Mouse (Mus musculus) B cell, adult 2 months (primary cell): Measurements from ENCODE around the gene Ciz1.

Source experiments
- DNase-seq, 2 experiments: peaks; one replicate each; pipeline ENCODE4 v3.0.0; 2022

Ciz1 gene

DNA sequence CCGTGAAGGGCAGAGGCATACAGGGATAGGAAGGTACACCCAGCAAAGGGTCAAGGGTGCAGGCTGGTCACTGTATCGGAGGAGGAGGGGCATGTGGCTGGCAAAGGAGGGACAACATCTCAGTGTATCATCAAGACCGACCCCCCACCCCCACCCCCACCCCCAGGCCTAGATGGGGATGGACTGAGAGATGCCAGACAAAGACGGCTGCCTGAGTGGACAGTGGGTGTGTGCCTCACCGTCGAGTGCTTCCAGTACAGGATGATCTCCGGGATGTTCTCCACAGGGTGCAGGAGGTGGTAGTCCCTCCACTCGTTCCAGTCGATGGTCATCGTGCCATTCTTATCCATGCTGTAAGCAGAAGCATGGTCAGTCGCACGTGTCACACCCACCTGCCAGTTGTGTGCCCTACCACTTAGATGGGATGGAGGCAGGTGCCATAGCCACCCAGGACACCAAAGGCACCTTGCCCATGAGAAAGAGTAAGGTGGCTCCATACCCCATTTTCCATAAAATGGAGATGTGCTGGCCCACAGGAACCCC is 68.0 kb downstream of the Ciz1 start:
- no peak for DNase-seq

DNA sequence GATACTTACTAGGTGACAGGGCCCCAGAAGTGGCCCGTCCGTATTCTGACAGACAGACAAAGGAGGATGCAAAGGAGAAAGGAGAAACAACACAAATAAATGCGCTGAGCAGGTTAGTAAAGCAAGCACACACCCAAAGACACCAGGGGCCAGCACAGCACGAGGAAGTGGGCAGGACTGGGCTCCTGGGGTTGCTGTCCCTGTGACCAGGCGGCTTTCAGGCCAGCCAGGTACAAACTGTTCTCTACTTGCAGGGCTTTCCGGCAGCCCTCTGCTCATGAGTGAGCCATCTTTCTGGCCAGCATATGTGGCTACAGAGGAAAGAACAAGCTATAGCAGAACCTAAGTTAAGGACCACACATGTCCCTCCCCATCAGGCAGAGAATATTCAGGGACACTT is 68.5 kb downstream of the Ciz1 start:
- no peak for DNase-seq

DNA sequence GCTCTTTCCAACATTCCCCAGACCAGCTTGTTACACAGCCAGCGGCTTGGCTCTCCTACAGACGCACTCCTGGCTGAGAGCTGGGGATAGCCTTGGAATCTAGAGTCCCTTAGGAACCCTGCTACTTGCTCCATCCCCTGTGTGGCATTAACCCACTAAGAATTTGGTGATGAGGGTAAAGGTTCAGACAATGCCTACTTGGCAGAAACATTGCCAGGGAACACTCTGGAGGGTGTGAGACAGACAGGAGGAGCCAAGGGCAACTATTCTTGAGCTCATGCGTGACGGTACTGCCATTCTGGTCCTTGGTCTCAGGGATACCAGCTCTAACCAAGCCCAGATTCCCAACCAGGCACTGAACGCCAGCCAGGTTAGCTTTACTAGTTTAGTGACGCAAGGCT is 69.7 kb downstream of the Ciz1 start:
- DNase-seq, result no peak

DNA sequence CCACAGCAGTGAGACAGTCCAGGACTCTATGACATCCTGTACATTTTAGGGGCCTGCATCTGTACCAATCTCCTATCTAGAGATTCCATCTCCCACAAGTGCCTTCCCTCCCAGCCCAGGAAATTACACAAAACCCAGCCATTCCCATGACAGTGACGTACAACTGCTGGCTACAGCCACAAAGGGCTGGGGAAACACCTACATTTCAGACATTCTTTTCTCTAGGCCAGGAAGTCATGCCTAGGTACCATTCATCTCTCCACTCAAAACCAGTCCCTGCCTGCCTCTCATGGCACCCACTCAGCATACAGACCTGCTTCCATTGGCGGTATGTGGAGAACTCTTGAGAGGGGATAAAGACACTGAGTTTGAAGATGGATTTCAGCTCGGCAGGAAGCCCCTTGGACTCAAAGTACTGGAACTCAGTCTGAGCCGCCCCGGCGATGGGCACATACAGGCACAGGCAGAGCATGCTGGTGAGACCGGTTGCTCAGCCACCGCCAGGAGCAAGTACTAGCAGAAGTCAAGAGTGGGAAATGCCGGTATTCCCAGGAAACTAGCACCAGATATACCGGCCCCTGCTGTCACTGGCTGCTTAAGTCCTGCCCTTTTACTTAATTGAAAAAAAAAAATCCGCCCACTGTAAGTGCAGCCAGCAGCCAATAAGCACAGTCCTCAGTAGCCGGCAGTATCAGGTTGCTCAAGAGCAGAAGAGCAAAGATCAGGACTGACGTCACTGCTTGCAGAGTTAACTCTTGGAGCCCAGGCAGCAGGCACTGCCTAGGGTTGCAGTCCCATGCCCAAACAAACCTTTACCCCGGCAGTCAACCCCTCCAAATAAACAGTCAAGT is 71.6 kb downstream of the Ciz1 start:
- DNase-seq, result no peak

DNA sequence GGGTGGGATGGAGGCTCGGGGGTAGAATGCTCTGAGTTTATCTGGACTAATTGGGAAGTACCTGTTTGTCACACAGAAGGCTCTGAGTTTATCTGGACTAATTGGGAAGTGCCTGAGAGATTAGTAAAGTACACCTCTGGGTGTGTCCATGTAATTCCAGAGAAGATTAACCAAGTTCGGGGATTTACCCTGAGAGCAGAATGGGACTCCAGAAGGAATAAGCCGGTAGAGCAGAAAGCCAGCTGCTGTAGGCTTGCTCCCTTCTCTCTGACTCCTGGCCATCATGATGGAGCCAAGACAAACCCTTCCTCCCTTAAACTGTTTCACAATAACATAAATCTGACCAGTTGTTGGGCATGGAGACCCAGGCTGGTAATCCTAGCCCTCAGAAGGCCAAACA is 72.7 kb downstream of the Ciz1 start:
- DNase-seq, result no peak

DNA sequence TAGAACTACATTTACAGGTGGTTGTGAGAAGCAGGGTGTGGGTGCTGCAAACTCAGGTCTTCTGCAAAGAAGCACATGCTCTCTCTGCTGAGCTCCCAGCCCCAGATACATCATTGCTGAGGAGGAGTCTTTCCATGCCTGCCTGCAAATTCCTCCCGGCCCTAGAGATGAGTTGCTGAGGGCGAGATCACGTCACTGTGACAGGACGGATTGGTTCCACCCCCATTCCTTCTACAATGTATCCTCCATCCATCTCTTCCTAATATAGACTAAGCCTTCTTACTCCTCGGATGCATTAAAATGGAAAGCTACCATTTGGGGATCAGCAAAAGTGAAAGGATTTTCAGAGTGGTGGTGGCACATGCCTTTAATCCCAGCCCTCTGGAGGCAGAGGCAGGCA is 73.4 kb downstream of the Ciz1 start:
- no peak for DNase-seq

DNA sequence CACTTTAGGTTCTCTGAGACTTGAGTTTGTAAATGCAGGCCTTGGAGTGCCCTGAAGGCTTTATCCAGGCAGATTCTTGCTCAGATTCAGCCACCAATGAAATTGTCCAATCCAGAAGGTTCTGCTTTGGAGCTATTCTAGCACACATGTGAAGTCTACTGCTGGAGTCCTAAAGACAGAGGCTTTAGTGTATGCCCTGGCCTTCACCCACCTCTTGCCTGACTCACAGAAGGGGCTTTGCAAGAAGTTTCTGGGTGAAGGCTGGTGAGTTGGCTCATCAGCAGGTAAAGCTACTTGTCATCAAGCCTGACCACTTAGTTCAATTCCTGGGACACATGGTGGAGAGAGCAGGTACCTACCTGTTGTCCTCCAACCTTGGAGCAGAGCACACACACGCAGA is 74.0 kb downstream of the Ciz1 start:
- DNase-seq, result no peak

DNA sequence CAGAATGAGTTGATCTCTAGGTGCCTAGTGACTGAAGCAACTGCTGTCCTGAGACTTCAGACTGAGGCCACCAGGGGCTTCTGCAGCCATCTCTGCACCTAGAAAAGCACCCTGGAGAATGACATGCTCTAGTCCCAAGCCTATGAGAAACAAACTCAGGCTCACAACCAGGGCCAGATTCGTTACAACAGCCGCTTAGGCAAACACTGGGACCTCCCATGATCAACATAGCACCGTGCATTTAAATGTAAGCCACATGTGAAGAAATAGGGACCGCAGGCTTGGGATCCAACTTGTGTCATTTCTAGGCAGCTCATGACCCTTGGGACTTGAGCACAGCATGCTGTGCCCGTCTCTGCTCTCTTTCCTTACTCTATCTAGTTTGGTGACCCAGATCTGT is 75.6 kb downstream of the Ciz1 start:
- no peak for DNase-seq

DNA sequence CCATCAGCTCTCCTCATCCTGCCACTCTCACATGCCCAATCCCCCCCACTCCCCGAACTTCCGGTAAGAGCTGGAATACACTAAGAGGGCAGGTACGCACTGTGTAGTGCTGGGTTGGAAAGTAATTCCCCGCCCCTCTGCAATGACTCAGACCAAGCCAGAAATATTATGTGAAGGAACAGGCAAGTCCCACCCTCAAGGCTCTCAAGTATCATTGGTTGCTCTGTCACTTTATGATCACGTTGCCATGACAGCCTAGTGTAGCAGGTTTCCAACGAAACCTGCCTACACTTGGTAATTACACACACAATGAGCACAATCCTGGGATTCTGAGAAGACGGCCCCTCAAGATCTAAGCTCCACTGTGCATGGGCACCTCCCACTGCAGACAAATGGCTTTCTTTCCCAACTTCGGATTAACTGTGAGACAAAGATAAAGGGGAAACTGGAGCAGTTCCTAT is 76.2 kb downstream of the Ciz1 start:
- DNase-seq, result no peak

DNA sequence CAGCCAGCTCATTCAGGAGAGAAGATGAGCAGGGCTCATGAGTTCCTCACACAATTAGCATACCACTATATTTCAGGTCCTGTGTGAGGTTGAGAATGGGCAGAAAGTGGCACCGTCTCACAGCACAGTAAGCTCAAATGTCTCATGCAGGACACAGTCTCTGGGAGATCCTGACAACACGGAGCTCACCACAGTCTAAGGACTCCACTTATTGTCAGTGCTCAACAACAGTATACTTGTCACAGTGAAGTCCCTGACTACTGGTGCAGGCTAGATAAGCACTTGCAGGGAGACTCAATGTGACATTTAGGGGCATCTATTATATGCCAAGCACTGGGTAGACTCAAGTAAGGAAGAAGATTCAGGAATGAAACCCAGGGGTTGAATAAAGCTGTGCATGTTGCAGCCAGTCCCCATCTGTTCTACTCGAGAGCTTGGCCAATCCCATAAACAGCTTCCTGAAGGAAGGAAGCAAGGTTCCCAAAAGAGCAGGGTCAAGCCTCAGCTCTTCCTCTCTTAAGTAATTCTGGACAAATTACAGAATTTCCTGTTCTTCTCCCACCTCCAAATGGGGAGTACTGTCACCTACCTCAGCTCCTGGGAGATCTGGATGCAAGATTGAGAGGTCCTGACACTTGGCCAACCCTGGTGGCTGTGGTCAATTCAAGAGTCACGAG is 77.2 kb downstream of the Ciz1 start:
- no peak for DNase-seq
